Mouse (Mus musculus) lung, embryonic 16.5 days (tissue): Measurements from ENCODE around the gene Tmem144. TPM values are rescaled to one million over a fixed set of nuclear protein-coding genes. Genes with fewer than 3 reads are reported as not detected.

ENCODE experiments used
- ATAC-seq: fragments of 200-750 bp; cut with Nextera tagmentation; 2 replicates; pipeline ENCODE4 v1.8.0; 2017; ENCODE audit warnings: low read depth, mild to moderate bottlenecking, moderate library complexity
- H3K27ac ChIP-seq: fragments of 300-500 bp; sonication (generic); 2 replicates; pipeline ENCODE4 v1.5.1; 2014; ENCODE audit warnings: mild to moderate bottlenecking, control low read depth, low read length
- H3K27me3 ChIP-seq: fragments of 300-500 bp; sonication (generic); 2 replicates; pipeline ENCODE4 v1.6.1; 2014; ENCODE audit warnings: low read depth, low read length, mixed read lengths; ENCODE audit not compliant: control insufficient read depth, insufficient read depth
- H3K36me3 ChIP-seq: fragments of 300-500 bp; sonication (generic); 2 replicates; pipeline ENCODE4 v1.6.1; 2014; ENCODE audit warnings: low read length; ENCODE audit not compliant: control insufficient read depth, insufficient read depth
- H3K4me1 ChIP-seq: fragments of 300-500 bp; sonication (generic); replicated peaks from 2 replicates; pipeline ENCODE4 v1.6.1; 2014; ENCODE audit warnings: low read length, mixed read lengths; ENCODE audit not compliant: control insufficient read depth, insufficient read depth
- H3K4me2 ChIP-seq: fragments of 300-500 bp; sonication (generic); 2 replicates; pipeline ENCODE4 v1.6.1; 2014; ENCODE audit warnings: low read depth, low read length, control low read depth
- H3K4me3 ChIP-seq: fragments of 300-500 bp; sonication (generic); 2 replicates; pipeline ENCODE4 v1.5.1; 2014; ENCODE audit warnings: mild to moderate bottlenecking, low read length, control low read depth
- H3K9ac ChIP-seq: fragments of 300-500 bp; sonication (generic); 2 replicates; pipeline ENCODE4 v1.6.1; 2014; ENCODE audit warnings: low read length, control low read depth
- H3K9me3 ChIP-seq: fragments of 300-500 bp; sonication (generic); 2 replicates; pipeline ENCODE4 v1.6.1; 2016; ENCODE audit warnings: low read length; ENCODE audit not compliant: control insufficient read depth
- WGBS: fragments of 180-500 bp; shearing (Covaris S2); extraction: QIAGEN DNeasy Blood & Tissue Kit; methylation state at CpG from one replicate; pipeline ENCODE4 v1.1.7; 2014; 5-methylcytosine and 5-hydroxymethylcytosine counted together
- polyA plus RNA-seq: library from polyadenylated mRNA; unstranded; fragments of >200 nt; fragmentation: Nextera tagmentation; extraction: Ambion mirVana; gene quantifications from 2 replicates; pipeline ENCODE4 v1.2.1, GENCODE M21; 2015

Tmem144 gene
- polyA plus RNA-seq, 1 experiment from 2014 or later: 5.2 TPM

DNA sequence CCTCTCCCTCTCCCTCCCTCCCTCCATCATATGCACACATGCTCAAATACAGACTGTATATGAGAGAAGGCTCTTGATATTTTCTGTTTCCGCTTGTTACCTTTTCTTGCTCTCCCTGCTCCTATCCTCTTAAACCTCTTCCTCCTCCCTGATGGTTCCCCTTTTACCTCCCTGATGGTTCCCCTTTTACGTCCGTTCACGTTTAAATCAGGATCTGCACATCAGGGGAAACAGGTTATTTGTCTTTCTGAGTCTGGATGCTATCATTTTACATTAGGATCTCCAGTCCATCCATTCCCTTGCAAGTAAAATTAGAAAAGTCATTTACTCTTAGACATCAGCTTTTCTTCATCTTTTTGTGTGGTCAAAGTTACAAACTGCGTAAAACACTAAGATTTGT is 5.9 kb downstream of the Tmem144 start:
- no peaks in the 10 kb centered on the region for H3K9me3 ChIP-seq

DNA sequence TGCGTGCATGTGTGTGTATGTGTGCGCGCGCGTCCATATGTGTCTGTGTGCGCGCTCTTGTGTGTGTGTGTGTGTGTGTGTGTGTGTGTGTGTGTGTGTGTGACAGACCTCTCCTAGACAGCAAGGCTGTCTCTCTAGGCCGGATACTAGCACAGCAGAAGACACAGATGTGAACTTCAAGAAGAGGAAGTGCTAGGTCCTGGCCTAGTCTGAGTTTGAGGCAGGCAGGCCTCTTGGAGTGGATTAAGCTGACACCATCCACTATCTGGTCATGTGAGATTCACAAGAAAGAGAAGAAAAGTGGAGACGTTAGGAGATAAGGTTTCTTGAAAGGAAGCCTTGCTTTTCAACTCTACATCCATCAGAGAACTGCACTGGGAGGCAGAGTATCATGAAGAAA is 8.6 kb downstream of the Tmem144 start:
- no peak overlapping the region for H3K27ac ChIP-seq
- 81% methylated on average over 9 of the region's 9 CpGs for WGBS
- ATAC-seq: no peak
- H3K9ac ChIP-seq: no peak overlapping the region
- no peaks in the 10 kb centered on the region for H3K4me1 ChIP-seq
- H3K9me3 ChIP-seq: no peaks in the 10 kb centered on the region
- no peak overlapping the region for H3K4me2 ChIP-seq
- H3K27me3 ChIP-seq: no peaks in the 10 kb centered on the region
- H3K4me3 ChIP-seq: no peak overlapping the region
- H3K36me3 ChIP-seq: no peaks in the 10 kb centered on the region

More for the DNA sequence above, 5.9 kb downstream of the Tmem144 start:
- no peaks in the 10 kb centered on the region for H3K4me1 ChIP-seq
- no peak overlapping the region for H3K4me2 ChIP-seq
- H3K9ac ChIP-seq: no peak overlapping the region
- no peak for ATAC-seq
- WGBS: 84% methylated on average over 5 of the region's 5 CpGs
- H3K27me3 ChIP-seq: no peaks in the 10 kb centered on the region
- no peak overlapping the region for H3K27ac ChIP-seq
- H3K4me3 ChIP-seq: no peak overlapping the region
- no peaks in the 10 kb centered on the region for H3K36me3 ChIP-seq

DNA sequence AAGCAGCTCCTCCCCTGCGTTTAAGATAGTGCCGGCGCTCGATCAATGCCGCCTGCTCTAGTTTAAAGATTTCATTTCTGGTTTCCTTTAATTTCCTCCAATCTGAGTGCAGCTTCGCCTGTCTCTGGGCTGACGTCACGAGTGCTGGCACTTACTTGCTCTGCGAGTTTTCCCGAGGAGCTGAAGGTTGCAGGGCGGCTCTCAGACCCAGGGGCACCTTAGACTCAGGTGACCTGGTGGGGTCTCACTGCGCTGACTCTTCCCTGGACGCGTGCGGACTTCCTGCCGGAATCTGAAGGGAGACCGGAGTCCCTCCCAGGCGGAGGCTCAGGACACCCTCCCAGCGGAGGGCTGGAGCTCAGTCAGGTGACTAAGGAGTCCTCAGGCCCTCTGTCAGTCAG is 10.0 kb downstream of the Tmem144 start:
- no peaks in the 10 kb centered on the region for H3K36me3 ChIP-seq
- H3K9me3 ChIP-seq: no peaks in the 10 kb centered on the region
- peak overlapping the region; percentile 60 for H3K4me3 ChIP-seq
- H3K4me2 ChIP-seq: peak overlapping the region; percentile 65
- peak overlapping the region; percentile 55 for H3K27ac ChIP-seq
- no peaks in the 10 kb centered on the region for H3K4me1 ChIP-seq
- ATAC-seq: peak; percentile 91
- under 1% methylated on average over 19 of the region's 19 CpGs for whole genome bisulfite sequencing
- H3K27me3 ChIP-seq: no peaks in the 10 kb centered on the region
- peak overlapping the region; percentile 73 for H3K9ac ChIP-seq

DNA sequence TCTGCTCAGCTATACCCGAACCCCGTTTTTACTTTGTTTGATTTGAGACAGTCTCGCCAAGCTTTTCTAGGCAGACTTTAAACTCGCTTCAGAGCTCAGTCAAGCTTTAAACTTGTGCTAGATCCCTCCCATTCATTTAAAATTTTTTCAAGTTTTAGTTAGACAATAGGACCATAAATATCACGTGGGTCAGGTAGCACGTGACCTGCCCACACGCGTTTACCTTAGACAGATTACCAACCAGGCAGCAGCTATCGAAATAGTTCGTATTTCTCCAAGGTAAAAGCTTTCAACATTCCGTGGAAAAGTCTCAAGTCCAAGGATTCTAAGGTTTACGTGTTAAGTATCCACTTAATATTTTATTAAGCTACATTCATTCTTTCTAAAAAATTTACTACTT is 10.4 kb downstream of the Tmem144 start:
- peak overlapping the region; percentile 73 for H3K9ac ChIP-seq
- H3K36me3 ChIP-seq: no peaks in the 10 kb centered on the region
- no peaks in the 10 kb centered on the region for H3K9me3 ChIP-seq
- H3K27me3 ChIP-seq: no peaks in the 10 kb centered on the region
- H3K4me1 ChIP-seq: no peaks in the 10 kb centered on the region
- H3K27ac ChIP-seq: peak overlapping the region; percentile 55
- H3K4me3 ChIP-seq: peak overlapping the region; percentile 60
- 4% methylated on average over 12 of the region's 12 CpGs for WGBS
- H3K4me2 ChIP-seq: peak overlapping the region; percentile 65
- peak; percentile 73 for ATAC-seq

DNA sequence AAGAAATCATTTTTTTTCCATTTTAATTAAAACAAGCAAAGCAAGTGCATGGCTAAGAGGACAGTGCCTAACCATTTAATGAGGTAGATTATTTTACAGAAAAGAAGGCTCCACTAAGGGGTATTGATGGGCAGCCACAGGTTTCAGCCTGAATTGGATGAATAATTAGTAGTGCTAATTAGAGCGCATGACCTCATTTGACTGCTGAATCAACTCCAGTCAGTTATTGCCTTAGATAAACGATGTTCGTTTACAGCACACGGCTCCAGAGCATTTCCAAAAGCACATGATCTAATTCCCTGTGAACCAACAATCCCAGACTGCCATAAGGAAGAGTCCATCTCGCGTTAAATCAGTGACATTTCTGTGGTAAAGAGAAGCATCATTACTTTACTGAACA is 11.1 kb downstream of the Tmem144 start:
- peak overlapping the region; percentile 60 for H3K4me3 ChIP-seq
- H3K27me3 ChIP-seq: no peaks in the 10 kb centered on the region
- no peaks in the 10 kb centered on the region for H3K36me3 ChIP-seq
- no peaks in the 10 kb centered on the region for H3K9me3 ChIP-seq
- ATAC-seq: no peak
- 67% methylated on average over 6 of the region's 6 CpGs for WGBS
- H3K27ac ChIP-seq: no peak overlapping the region
- H3K4me2 ChIP-seq: peak overlapping the region; percentile 65
- H3K4me1 ChIP-seq: no peaks in the 10 kb centered on the region
- H3K9ac ChIP-seq: peak overlapping the region; percentile 73

DNA sequence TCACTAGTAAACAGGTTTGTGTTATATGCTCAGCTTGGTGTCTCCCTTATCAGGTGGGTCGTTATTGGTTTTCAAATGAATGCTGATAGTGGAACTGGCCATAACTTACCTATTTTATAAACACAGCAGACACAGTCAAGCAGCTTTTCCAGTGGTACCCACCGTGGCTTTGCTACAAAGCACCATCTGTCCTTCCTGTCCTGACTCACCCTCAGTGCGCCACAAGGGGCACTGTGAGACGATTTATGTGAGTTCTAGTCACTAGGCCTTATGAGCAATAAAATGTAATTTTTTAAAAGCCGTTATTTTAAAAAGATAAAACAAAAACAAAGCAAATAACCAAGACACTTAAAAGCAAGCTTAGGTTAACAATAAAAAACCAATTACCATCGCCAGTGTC is 13.8 kb downstream of the Tmem144 start:
- Histone ChIP-seq H3K4me3 (no peak overlapping the region), H3K27ac (no peak overlapping the region)
- WGBS: 54% methylated on average over 6 of the region's 6 CpGs

DNA sequence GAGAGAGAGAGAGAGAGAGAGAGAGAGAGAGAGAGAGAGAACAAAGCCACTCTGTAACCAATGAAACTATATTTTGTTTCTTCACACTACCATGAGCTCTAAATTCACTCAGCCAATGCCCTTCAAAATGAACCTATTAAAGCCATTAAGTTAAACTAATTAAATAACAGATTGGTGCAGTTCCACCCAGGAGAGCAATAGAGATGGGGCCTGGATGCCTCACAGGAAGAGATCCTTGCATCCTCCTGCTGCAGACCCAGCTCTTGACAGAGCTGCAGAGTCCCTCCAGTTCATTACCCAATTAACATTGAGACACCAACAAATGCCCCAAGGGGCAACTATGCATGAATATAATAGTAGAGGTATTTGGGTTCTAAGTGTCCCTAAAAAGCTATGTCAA is 23.3 kb downstream of the Tmem144 start:
- H3K27me3 ChIP-seq: no peaks in the 10 kb centered on the region
- no peak overlapping the region for H3K4me3 ChIP-seq
- H3K9ac ChIP-seq: no peak overlapping the region
- no peaks in the 10 kb centered on the region for H3K4me1 ChIP-seq
- no peak overlapping the region for H3K27ac ChIP-seq
- no peak overlapping the region for H3K4me2 ChIP-seq
- ATAC-seq: no peak
- H3K36me3 ChIP-seq: no peaks in the 10 kb centered on the region
- no peaks in the 10 kb centered on the region for H3K9me3 ChIP-seq

More for the DNA sequence above, 13.8 kb downstream of the Tmem144 start:
- Histone ChIP-seq H3K36me3 (no peaks in the 10 kb centered on the region), H3K27me3 (no peaks in the 10 kb centered on the region), H3K4me1 (no peaks in the 10 kb centered on the region), H3K9me3 (no peaks in the 10 kb centered on the region), H3K9ac (no peak overlapping the region), H3K4me2 (no peak overlapping the region)
- ATAC-seq: no peak

DNA sequence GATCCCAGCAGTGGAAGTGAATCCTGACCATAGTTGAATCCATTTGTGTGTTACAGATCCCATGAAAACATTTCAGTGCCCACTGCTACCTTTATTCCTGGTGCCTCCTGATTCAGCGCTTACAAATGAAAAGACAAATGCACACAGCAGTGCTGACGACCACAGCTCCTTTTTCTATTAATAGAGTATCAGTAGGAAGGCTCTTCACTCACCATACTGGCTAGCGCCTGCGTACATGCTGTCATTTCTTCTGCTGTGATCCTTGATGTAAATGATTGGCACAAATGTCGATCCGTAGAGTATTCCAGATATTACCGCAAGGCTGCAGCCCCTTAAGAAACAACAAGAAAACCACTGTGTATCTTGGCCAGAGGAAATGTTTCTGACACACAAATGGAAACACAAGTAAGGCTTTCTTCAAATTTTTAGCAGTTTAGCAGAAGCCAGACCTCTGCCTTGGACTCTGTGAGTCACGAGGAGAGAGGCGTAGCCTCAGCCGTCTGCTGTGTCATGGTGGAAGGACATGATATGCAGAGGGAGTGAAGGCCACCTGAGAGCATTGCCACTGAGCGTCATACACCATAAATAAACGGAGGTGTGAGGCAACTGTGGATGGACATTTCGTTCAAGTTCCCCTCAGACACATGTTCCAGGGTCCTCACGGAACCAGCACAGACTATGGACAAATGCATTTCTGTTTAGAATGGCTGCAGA is 27.3 kb downstream of the Tmem144 start:
- no peak overlapping the region for H3K9ac ChIP-seq
- no peak overlapping the region for H3K27ac ChIP-seq
- no peak for ATAC-seq
- H3K36me3 ChIP-seq: no peaks in the 10 kb centered on the region
- WGBS: 80% methylated on average over 14 of the region's 14 CpGs
- H3K4me3 ChIP-seq: no peak overlapping the region
- H3K4me2 ChIP-seq: no peak overlapping the region
- no peaks in the 10 kb centered on the region for H3K4me1 ChIP-seq
- no peaks in the 10 kb centered on the region for H3K9me3 ChIP-seq
- H3K27me3 ChIP-seq: no peaks in the 10 kb centered on the region

DNA sequence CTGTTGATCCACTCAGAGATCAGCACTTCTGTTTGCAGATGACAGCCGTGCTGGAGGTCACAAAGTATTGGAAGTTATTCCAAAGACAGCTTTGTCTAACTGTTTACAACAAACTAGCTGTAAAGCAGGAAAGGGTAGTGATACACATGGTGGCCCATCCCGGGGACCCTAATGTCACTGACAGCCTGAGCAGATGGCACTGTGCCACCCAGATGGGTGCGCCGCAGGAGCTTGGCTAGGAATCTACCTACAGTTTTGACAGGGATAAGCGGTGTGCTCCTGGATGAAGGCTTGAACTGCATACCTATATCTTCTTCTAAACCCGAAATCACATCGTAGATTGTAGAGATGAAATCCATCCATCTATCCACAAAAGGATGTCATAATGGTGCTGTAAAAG is 29.4 kb downstream of the Tmem144 start:
- Histone ChIP-seq H3K4me1 (no peaks in the 10 kb centered on the region), H3K36me3 (no peaks in the 10 kb centered on the region), H3K27ac (no peak overlapping the region), H3K4me2 (no peak overlapping the region), H3K9ac (no peak overlapping the region), H3K27me3 (no peaks in the 10 kb centered on the region), H3K9me3 (no peaks in the 10 kb centered on the region), H3K4me3 (no peak overlapping the region)
- WGBS: 83% methylated on average over 7 of the region's 7 CpGs
- no peak for ATAC-seq

DNA sequence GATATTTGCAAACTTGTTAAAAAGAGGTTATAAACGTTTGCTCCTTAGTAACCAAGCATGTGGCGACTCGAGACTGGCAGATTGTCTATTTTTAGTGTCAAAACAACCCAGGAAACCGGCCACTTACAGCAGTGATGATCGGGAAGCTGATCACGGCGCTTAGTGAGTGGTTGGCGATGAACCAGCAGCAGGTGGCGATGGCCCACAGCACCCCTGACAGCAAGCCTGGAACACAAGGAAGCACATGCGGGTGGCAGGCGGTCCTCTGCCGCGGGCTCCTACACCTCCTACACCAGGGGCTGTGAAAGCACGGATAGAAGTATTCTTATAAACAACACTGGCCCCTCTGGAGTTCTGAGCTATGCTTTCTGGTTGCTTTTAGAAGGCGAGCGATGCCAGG is 31.4 kb downstream of the Tmem144 start:
- Histone ChIP-seq H3K9me3 (no peaks in the 10 kb centered on the region), H3K36me3 (no peaks in the 10 kb centered on the region), H3K4me3 (no peak overlapping the region), H3K27me3 (no peaks in the 10 kb centered on the region), H3K27ac (no peak overlapping the region), H3K4me1 (no peaks in the 10 kb centered on the region), H3K4me2 (no peak overlapping the region), H3K9ac (no peak overlapping the region)
- no peak for ATAC-seq
- WGBS: 76% methylated on average over 16 of the region's 16 CpGs
